Comparison of ENCODE assay signal across 9 mouse cellular contexts in the genomic region with DNA sequence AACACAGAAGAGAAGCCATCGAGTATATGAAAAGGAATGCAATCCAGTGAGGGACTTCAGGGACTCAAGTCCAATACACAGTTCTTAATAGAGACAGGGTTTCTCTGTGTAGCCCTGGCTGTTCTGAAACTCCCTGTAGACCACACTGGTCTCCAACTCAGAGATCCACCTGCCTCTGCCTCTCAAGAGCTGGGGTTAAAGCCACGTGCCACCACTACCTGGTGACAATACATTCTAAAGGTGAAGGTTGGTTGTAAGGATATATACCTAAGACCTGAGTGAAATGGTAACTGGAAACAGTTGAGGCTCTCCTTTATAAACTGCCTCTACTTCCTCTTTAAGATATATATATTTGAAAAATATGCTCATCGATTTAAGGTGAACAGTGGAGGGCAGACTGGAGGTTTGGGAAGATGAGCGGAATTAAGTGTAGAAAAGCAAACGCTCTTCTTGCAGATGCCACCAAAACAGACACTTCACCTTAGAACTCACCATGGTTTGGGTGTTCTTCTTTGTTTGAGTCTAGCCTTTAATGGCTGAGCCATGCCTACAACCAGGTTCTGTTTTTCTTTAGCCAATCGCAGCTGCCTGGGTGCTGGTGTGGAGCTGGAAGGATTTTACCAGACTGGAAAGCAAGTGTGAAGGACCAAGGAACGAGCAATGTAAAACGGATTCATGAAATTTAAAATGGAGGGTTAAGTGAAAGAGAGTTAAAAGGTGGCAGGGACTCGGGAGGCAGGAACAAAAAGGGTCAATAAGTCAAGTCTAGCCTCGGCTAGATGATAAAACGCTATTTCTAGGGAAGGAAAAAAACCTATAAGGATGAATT. TPM values are rescaled to one million over a fixed set of nuclear protein-coding genes. Genes with fewer than 3 reads are reported as not detected.
DNase-seq lines count a peak whose midpoint lies in the region; ATAC-seq lines count a peak whose summit lies in the region.
"Had no signal": no experiment of that assay in that cellular context is flagged by ENCODE, and none has a peak within 500 bp of the region (broad histone marks: within the 10 kb centered on the region; RNA-seq: fewer than 3 reads in every experiment).

No protein-coding gene starts in this region.

- peak overlapping the region; percentile 88 for H3K27ac ChIP-seq in hindbrain, embryonic 15.5 days (replicated peaks)
- H3K27ac ChIP-seq in midbrain, embryonic 15.5 days, result peak overlapping the region; percentile 84

- peak overlapping the region; percentile 58 for H3K4me3 ChIP-seq in hindbrain, embryonic 15.5 days
- peak overlapping the region; percentile 75 for H3K4me3 ChIP-seq in midbrain, embryonic 15.5 days

- DNase-seq in cerebellum, adult 9-11 months, result peak; percentile 17
- DNase-seq in cerebellum, adult 8-10 months, result no peak
- peak; percentile 15 for DNase-seq in thymus, postnatal 0 days (ENCODE audit: low spot score)
- no peak for DNase-seq in thymus, adult 18-20 months
- no peak for DNase-seq in ovary, postnatal 36 days (ENCODE audit: low spot score)
- DNase-seq in right cerebral cortex, adult 2 months (ENCODE audit: low spot score in 2 of 2), result no peak

- H3K9ac ChIP-seq in hindbrain, embryonic 15.5 days, result peak overlapping the region; percentile 56
- peak overlapping the region; percentile 71 for H3K9ac ChIP-seq in midbrain, embryonic 15.5 days

- peaks cover 34% of the 10 kb centered on the region for H3K4me1 ChIP-seq in hindbrain, embryonic 15.5 days (replicated peaks)
- H3K4me1 ChIP-seq in midbrain, embryonic 15.5 days, result peaks cover 37% of the 10 kb centered on the region

- no peaks in the 10 kb centered on the region for H3K27me3 ChIP-seq in hindbrain, embryonic 15.5 days
- no peaks in the 10 kb centered on the region for H3K27me3 ChIP-seq in midbrain, embryonic 15.5 days (replicated peaks)
- H3K27me3 ChIP-seq: Patski had no signal

- peak overlapping the region; percentile 63 for H3K4me2 ChIP-seq in hindbrain, embryonic 15.5 days
- peak overlapping the region; percentile 75 for H3K4me2 ChIP-seq in midbrain, embryonic 15.5 days

- WGBS in hindbrain, embryonic 15.5 days, result 41% methylated on average over 11 of the region's 11 CpGs
- WGBS in midbrain, embryonic 15.5 days, result 47% methylated on average over 11 of the region's 11 CpGs

- H3K36me3 ChIP-seq in hindbrain, embryonic 15.5 days, result peaks cover 15% of the 10 kb centered on the region
- H3K36me3 ChIP-seq in midbrain, embryonic 15.5 days (replicated peaks), result peaks cover 13% of the 10 kb centered on the region

- ATAC-seq in hindbrain, embryonic 15.5 days (ENCODE audit: low FRiP score, low read depth), result no peak
- no peak for ATAC-seq in midbrain, embryonic 15.5 days (replicated peaks)

- H3K9me3 ChIP-seq in hindbrain, embryonic 15.5 days, result no peaks in the 10 kb centered on the region
- no peaks in the 10 kb centered on the region for H3K9me3 ChIP-seq in midbrain, embryonic 15.5 days

RNA-seq across cellular contexts. Expression of a gene that starts 1.1 kb away (rescaled TPM):
- polyA plus RNA-seq in thymus, postnatal 0 days (2015; fragmentation: Nextera tagmentation; extraction: Ambion mirVana), result 18.2 and 18.9 TPM in 2 replicates
- 20.6 and 20.9 TPM in 2 replicates for polyA plus RNA-seq in hindbrain, embryonic 15.5 days (2015; fragmentation: Nextera tagmentation; extraction: Ambion mirVana)
- polyA plus RNA-seq in midbrain, embryonic 15.5 days (2015; fragmentation: Nextera tagmentation; extraction: Ambion mirVana), result 18.8 and 19.7 TPM in 2 replicates

RNA-seq across cellular contexts. Expression of a gene that starts 2.3 kb away (rescaled TPM):
- polyA plus RNA-seq in thymus, postnatal 0 days (2015; fragmentation: Nextera tagmentation; extraction: Ambion mirVana), result 16.0 and 16.2 TPM in 2 replicates
- polyA plus RNA-seq in hindbrain, embryonic 15.5 days (2015; fragmentation: Nextera tagmentation; extraction: Ambion mirVana), result 9.6 and 10.9 TPM in 2 replicates
- 10.6 and 10.7 TPM in 2 replicates for polyA plus RNA-seq in midbrain, embryonic 15.5 days (2015; fragmentation: Nextera tagmentation; extraction: Ambion mirVana)

Comparison
In these comparisons a context has a peak if more than half of its experiments do, and no peak if none do; other contexts are left out.
1. DNase-seq: peak in cerebellum, adult 9-11 months (single experiment) and thymus, postnatal 0 days (single experiment); none in cerebellum, adult 8-10 months (single experiment), thymus, adult 18-20 months (0 of 2), ovary, postnatal 36 days (single experiment) and right cerebral cortex, adult 2 months (0 of 2).